Mouse (Mus musculus): ENCODE measurements around the gene Abhd16b.

Abhd16b gene

GRCm38 (mm10) chr2:181537444-181538047 lies 44.5 kb downstream of the Abhd16b start:
- DNase-seq (ENCODE audit: low spot score in 2 of 2) = peak; percentile 33 to 65

- DNase-seq (ENCODE audit: low spot score in 2 of 2) = no peak
These were observed 48.9 kb downstream of the Abhd16b start for GRCm38 (mm10) chr2:181541761-181542380.

Measured in frontal cortex, postnatal 14 days (tissue).